In the genomic region with DNA sequence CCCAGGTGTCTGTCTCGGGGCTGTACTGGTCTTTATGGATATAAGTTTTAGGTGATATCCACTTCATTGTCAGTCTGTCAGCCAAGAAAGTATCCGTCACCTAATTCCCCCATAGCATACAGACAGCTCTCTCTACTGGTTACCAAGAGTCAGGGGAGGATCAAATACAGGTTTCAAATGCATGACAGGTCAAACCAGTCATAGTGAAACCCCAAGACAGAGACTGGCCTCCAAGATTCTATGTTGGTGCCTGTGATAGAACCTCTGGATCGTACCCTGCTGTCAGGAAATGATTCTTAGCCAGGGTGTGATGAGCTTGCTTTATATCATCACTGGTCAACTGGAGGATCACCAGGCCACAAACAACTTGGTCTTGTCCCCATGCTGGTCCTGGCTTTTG, we compare ENCODE assay signal across 46 mouse cellular contexts. TPM values are rescaled to one million over a fixed set of nuclear protein-coding genes. Genes with fewer than 3 reads are reported as not detected.
"Had no signal": no experiment of that assay in that cellular context is flagged by ENCODE, and none has a peak within 500 bp of the region (broad histone marks: within the 10 kb centered on the region; RNA-seq: fewer than 3 reads in every experiment).

No protein-coding gene starts in this region.

- H3K36me3 ChIP-seq: limb, embryonic 10.5 days; limb, embryonic 12.5 days; limb, embryonic 13.5 days; limb, embryonic 15.5 days; liver, embryonic 12.5 days; liver, embryonic 13.5 days; liver, embryonic 15.5 days; lung, embryonic 15.5 days; midbrain, embryonic 10.5 days; midbrain, embryonic 12.5 days; midbrain, embryonic 13.5 days; midbrain, embryonic 15.5 days; neural tube, embryonic 12.5 days had no signal

- H3K27me3 ChIP-seq: limb, embryonic 15.5 days; megakaryocyte, embryonic 14.5 days; neural tube, embryonic 12.5 days had no signal

- H3K4me2 ChIP-seq: limb, embryonic 12.5 days; limb, embryonic 13.5 days; limb, embryonic 15.5 days; liver, embryonic 11.5 days; liver, embryonic 12.5 days; liver, embryonic 13.5 days; liver, embryonic 15.5 days; lung, embryonic 14.5 days; lung, embryonic 15.5 days; midbrain, embryonic 11.5 days; midbrain, embryonic 12.5 days; midbrain, embryonic 13.5 days; midbrain, embryonic 15.5 days; neural tube, embryonic 12.5 days had no signal

- H3K9me3 ChIP-seq: limb, embryonic 10.5 days; limb, embryonic 12.5 days; limb, embryonic 13.5 days; limb, embryonic 15.5 days; liver, embryonic 12.5 days; liver, embryonic 13.5 days; liver, embryonic 15.5 days; lung, embryonic 15.5 days; megakaryocyte, embryonic 14.5 days; midbrain, embryonic 10.5 days; midbrain, embryonic 12.5 days; midbrain, embryonic 13.5 days; midbrain, embryonic 15.5 days; neural tube, embryonic 12.5 days had no signal

- H3K4me3 ChIP-seq: limb, embryonic 10.5 days; limb, embryonic 12.5 days; limb, embryonic 13.5 days; limb, embryonic 15.5 days; liver, embryonic 12.5 days; liver, embryonic 13.5 days; liver, embryonic 15.5 days; lung, embryonic 15.5 days; megakaryocyte, embryonic 14.5 days; midbrain, embryonic 10.5 days; midbrain, embryonic 12.5 days; midbrain, embryonic 13.5 days; midbrain, embryonic 15.5 days; myocyte; neural tube, embryonic 12.5 days had no signal

- H3K4me1 ChIP-seq: limb, embryonic 10.5 days; limb, embryonic 12.5 days; limb, embryonic 13.5 days; limb, embryonic 15.5 days; liver, embryonic 12.5 days; liver, embryonic 13.5 days; liver, embryonic 15.5 days; lung, embryonic 15.5 days; midbrain, embryonic 10.5 days; midbrain, embryonic 12.5 days; midbrain, embryonic 13.5 days; midbrain, embryonic 15.5 days; neural tube, embryonic 12.5 days had no signal

- H3K27ac ChIP-seq: limb, embryonic 10.5 days; limb, embryonic 12.5 days; limb, embryonic 13.5 days; limb, embryonic 15.5 days; liver, embryonic 12.5 days; liver, embryonic 13.5 days; liver, embryonic 14.5 days; liver, embryonic 15.5 days; lung, embryonic 15.5 days; macrophage; midbrain, embryonic 10.5 days; midbrain, embryonic 12.5 days; midbrain, embryonic 13.5 days; midbrain, embryonic 15.5 days; neural tube, embryonic 12.5 days had no signal

- H3K9ac ChIP-seq: limb, embryonic 12.5 days; limb, embryonic 13.5 days; limb, embryonic 15.5 days; liver, embryonic 12.5 days; liver, embryonic 13.5 days; liver, embryonic 14.5 days; liver, embryonic 15.5 days; liver, postnatal 0 days; lung, embryonic 14.5 days; lung, embryonic 15.5 days; midbrain, embryonic 12.5 days; midbrain, embryonic 13.5 days; midbrain, embryonic 15.5 days; neural tube, embryonic 12.5 days had no signal

- DNase-seq: left cerebral cortex, postnatal 4 days; liver; liver, embryonic 13.5 days; liver, postnatal 0 days; lung, adult 18-20 months; lung, adult 2 months; lung, embryonic 14.5 days; lung, postnatal 10 days; lung, postnatal 14 days; lung, postnatal 36 days; lung, postnatal 4 days; midbrain, embryonic 14.5 days had no signal

RNA-seq across cellular contexts. Expression of gene Zcchc13, which starts 43.4 kb away (rescaled TPM):
- total RNA-seq: left cerebral cortex, postnatal 10 days; left cerebral cortex, postnatal 25 days; left cerebral cortex, postnatal 36 days; left cerebral cortex, postnatal 4 days; liver, adult 2 months; megakaryocyte progenitor cell, adult 5-6 weeks; megakaryocyte, adult 5-6 weeks; megakaryocyte-erythroid progenitor cell, adult 5-6 weeks; midbrain, postnatal 0 days; monocyte, adult 5-6 weeks had no signal
- polyA plus RNA-seq: limb, embryonic 10.5 days; limb, embryonic 11.5 days; limb, embryonic 12.5 days; limb, embryonic 13.5 days; limb, embryonic 14.5 days; limb, embryonic 15.5 days; liver, adult 2 months; liver, embryonic 11.5 days; liver, embryonic 12.5 days; liver, embryonic 13.5 days; liver, embryonic 14.5 days; liver, embryonic 15.5 days; liver, embryonic 16.5 days; liver, postnatal 0 days; lung, adult 2 months; lung, embryonic 14.5 days; lung, embryonic 15.5 days; lung, embryonic 16.5 days; lung, postnatal 0 days; macrophage; midbrain, embryonic 10.5 days; midbrain, embryonic 11.5 days; midbrain, embryonic 12.5 days; midbrain, embryonic 13.5 days; midbrain, embryonic 14.5 days; midbrain, embryonic 15.5 days; midbrain, embryonic 16.5 days; midbrain, postnatal 0 days; myocyte; neural tube, embryonic 11.5 days; neural tube, embryonic 12.5 days had no signal
